Mouse (Mus musculus) embryo, embryonic 9.5 days (tissue): Measurements from ENCODE around the gene Cdhr3.
A peak's percentile ranks its signal among the peaks of the same experiment; 100 is the strongest.

Experiments
- DNase-seq: peaks from one replicate; pipeline ENCODE4 v3.0.0-alpha.2; 2017; ENCODE audit errors: extremely low spot score

Gene Cdhr3

DNA sequence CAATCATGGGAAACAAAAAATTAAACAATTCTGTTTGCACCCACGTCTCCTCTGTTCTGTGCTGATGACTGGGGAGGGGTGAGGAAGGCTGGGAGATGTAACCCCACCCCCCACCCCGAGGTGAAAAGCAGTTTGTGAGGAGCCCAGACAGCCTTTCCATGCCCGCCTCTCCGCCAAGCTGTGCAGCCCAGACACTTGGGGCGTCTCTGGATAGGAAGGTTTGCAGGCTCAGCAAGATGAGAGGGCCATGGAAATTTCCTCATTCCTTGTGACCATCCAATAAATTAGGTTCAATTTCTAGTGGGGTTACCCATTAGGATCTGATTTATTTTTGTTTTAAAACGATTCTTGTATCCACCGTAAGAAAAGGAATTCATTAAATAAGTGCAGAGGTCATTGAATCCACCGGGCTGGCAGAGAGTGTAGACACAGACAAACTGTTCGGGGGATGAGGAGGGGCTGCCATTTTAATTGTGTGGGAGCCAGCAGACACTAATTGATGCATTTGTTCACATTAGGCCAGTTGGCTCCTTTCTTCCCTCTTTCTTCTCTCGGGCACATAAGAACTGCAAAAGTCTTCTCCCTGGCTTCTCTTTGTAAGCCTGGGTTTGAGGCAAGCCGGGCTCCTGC, 57.5 kb downstream of the Cdhr3 start:
- DNase-seq = no peak

DNA sequence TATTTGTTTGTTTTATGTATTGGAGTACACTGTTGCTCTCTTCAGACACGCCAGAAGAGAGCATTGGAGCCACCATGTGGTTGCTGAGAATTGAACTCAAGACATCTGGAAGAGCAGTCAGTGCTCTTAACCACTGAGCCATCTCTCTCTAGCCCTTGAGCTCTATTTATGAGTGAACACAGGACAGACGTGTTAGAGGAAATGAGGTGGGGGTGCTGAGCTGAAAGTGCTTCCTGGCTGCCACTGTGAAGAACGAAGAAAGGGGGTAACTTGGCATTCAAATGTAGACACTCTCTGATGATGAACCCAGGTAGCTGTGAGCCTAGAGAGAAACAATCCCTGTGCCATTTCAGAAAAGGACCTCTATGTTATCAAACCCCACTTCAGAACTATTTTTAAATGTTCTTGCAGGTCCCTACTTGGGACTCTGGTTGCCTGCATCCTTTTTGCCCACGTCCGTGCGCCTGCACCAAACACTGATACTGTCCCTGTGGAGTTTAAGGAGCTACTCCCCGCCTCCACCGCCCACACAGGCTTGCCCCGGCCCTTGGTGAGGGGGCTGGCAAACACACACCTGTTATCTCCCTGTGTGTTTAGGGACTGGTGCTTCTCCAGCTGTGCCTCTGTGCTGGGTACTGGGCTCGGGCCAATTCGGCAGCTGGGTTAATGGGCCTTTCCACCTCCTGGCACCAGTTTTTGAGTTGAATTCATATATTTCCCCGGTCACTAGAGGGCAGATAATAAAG, 58.2 kb downstream of the Cdhr3 start:
- no peak for DNase-seq

DNA sequence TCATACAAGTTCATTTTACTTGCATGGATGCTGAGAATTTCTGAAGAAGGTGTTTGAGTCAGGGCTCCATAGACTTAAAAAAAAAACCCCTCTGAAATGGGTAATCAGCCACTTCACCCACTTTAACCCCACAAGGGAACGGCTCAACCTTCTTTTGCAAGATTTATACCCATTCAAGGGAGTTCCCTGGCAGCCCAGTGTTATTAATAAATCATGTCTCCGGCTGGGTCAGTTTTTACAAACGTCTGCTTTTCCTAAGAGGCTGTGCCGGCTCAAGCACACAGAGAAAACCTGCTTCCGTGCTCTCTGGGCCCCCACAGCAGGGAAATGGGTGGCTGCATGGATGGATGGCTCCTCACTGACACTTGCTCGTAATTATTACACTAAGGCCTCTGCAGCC, 59.5 kb downstream of the Cdhr3 start:
- DNase-seq = no peak

DNA sequence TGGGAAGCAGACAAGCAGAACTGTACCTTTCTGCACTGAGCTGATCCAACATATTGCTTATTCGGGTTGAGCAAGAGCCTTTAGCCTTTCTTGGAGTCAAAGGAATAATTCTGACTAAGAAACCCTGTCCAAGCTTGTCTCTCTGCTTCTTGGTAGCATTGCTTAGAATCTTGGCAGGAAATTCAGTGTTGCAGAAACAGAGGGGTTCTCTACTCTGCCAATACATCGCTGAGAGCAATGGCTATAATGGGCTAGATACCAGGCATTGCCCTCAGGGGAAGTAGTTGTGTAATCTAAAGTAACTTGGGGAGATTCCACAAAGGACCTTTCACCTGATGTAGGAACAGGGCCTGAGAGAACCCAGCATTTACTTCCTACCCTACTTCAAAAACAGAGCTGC, 62.1 kb downstream of the Cdhr3 start:
- DNase-seq = no peak

DNA sequence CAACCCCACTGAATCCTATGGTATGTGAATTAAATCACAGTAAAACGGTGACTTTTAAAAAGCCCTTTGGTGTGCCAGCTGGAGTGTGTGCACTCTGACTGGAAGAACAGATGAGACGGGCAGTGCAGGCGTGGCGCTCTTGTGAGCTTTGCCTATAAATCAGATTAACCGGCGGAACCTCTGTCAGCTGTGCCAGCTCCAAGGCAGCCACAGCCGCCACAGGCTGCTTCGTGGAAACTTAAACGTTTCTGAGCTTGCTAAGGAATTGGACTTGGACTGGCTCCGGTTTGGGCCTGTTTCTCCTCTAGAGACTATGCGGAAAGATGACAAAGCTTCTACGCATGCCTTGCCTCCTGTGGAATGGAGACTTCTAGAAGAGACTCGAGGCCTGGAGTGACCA, 62.6 kb downstream of the Cdhr3 start:
- DNase-seq = no peak

DNA sequence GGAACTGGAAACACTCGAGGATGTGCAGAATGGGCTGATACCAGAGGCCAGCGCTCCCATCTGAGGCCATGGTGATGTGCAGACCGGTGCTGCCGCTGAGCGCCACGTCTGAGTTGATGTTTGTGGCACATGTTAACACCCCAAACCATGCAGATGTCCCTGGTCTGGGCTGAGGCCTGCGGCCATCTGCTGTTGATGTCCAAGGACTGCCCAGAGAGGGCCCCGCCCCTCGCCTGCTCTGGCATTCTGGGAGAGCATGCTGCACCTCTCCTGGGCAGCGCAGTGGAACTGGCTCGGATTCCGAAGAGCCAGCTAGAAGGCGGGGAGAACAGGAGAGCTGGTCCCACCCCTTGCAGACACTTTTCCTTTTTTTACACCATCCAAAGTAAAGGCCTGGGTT, 64.0 kb downstream of the Cdhr3 start:
- no peak for DNase-seq

DNA sequence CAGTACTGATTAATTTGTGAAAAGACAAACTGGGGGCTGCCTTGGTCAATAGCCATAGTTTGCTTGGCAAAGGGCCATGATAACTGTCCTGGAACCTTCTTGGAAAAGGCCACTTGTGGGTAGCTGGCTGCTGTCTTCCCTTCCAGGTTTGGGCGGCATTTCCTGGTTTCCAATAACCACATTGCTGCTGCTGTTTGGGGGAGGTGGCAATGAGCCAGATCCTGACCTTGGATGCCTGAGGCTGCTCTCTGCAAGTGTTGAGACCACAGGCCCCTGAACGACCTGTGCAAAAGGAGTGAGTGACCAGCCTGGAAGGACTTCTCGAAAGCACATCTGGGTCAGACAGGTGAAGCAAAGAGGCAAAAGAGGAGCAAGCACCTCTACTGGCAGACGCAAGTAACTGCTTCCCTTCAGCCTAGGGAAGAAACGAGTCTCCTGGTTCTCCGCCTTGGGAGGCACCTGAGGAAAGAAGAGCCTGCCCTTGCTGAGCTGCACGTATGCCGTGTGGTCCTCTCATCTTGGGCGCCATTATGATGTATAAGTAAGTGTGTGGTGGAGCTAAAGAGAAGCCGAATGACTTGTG, 64.5 kb downstream of the Cdhr3 start:
- DNase-seq = no peak

DNA sequence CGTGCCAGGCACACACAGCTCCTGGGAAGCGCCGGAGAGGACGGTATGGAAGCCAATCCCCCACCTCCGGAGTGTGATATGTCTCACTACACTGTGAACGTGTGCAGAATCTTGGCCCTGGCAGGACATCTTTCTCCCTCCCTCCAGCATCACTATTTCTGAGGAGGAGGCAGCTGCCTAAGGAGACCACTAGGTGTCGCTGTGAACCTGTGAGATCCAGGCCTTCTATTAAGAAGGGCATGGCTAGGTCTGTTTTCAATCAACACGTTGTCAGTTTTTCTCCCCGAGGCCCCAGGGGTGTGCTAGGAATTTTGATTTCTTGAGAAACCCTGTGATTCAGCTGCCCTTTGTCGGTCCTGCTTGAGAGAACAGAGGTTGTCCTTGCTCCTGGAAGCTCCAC, 65.6 kb downstream of the Cdhr3 start:
- DNase-seq = peak; percentile 77

DNA sequence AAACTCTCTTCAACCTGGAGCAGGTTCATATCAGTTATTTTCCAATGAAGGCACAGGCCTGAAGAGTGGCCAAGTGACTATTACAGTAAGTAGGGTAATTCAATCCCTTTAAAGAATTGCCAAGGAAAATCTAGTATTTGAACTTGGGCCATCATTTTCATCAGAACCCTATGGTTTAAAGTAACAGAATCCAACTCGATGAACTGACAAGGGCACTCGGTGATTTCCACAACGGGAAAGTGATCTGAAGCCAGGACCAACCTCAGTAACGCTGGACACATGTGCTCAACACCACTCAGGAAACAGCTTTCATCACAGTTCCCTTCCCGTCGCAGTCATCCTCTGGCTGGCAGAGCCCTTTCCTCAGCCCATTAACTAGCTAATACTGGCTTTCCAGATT, 68.2 kb downstream of the Cdhr3 start:
- no peak for DNase-seq

DNA sequence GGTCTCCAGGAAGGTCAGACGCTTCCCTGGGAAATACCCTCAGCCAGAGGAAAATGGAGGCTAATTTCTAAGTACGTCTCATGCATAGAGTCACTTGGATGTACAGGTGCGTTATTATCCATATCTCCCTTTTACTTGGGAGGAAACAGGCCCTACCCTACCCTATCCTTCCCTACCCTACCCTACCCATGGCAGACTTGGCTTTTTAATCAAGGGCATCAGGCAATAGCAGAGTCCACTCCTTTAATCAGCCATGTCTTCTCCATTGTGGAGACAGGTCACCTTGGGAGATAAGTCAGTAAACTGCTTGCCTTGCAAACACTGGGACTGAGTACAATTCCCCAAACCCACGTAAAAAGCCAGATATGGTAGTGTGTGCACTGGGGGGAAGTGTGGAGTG, 70.9 kb downstream of the Cdhr3 start:
- no peak for DNase-seq

DNA sequence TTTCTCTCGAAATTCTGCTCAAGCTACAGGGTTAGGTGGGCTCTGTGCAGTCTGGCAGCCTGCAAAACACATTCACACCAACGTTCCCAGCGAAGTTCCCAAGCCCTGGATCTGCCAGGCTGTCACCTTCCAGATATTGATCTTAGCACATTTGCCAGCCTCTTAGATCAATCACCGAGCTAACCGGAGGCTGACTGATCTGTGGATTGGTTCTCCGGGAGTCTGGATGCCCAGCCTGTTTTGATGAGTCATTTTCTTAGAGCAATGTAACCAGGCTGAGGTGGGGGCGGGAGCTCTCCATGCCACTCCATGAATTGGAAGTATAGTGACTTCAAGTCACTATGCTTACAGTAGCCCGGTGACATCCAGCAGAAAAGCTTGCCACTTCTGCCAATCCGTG, 71.5 kb downstream of the Cdhr3 start:
- no peak for DNase-seq

DNA sequence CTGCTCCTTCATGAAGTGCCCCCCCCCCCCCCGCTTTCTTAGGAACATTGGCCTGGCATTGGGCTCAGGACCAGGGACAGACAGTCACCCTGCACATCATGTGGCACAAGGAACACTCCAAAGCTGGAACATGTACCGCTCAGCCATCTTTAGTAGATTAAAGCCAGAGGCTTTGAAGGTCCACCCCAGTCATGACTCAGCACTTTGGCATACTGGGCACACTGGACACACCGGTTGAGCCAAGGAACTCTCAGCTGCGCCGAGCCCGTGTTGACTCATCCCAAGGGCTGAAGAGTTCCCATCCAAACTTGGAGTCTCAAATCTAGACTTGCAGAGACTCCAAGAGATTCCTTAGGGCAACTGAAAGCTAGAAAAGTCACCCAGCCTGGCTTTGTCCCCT, 72.7 kb downstream of the Cdhr3 start:
- no peak for DNase-seq

DNA sequence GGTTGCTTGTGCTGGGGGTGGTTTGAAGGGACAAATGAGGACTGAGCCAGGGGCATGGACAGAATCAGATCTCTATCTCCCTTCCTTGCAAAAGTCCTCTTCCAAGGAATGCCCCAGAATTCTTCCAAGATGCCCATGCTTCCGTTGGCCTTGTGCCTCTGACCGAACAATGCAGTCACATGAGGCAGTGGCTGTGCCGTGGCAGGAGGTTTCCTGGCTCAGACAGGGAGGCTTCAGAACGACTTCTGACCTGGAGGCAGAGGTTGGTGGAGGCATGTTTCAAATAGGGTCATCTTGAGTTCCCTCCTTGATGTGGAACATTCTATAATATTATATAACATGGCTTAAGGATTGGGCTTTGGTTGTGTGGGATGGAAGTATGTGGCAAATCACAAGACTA, 74.1 kb downstream of the Cdhr3 start:
- no peak for DNase-seq

DNA sequence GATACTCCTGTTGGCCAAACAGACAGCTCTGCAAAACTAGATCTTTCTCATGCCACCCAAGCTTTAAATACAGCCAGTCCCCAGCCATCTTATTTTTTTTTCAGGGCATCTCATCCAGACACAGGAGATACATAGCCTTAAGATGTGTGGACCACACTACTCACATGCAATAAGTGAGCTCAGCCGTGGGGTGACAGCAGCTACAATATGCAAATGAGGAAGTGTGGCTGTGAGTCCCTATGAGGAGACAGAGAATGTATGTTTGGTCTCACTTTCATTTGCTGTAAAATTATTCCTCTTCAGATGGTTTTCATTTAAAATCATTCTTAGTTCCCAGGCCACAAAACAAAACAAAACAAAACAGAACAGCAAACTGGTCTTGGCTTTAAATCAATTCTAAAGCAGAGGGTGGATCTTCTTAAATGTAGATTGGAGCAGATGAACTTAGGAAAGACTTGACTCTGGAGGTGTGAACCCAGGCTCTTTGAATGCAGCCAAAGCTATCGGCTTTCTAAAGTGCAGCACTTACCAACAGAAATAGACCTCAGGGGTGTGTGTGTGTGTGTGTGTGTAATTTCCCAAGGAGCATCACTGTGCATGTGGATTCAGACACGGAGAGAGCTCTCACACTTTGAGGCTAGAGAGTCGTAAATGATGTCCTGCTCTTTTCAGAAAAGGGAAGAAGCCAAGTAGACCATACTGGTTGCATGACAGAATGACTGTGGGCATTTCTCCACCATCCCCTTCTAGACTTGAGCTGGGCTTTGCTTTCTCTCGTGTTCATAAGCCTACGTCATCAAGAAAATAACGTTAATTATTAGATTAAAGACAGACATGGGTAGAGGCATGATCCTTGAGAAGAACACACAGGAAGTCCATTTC, 75.6 kb downstream of the Cdhr3 start:
- no peak for DNase-seq

DNA sequence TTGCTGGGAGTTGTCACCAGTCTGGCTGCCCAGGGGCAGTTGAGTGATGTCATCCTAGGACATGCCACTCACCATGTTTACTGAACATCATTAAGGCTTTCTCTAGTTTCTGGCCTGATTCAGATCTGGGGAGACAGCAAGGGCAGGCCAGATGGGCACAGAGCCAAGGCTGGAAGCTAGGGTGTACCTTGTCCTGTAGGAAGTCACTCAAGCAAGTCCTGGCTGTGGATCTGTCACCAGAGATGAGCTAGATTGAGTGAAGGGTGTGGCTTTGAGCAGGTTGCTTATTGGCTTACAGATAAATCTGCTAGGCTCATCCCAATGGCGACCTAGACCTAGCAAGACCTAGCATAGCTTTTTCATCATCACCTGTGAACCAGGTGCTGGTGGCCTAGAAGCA, 77.6 kb downstream of the Cdhr3 start:
- no peak for DNase-seq

DNA sequence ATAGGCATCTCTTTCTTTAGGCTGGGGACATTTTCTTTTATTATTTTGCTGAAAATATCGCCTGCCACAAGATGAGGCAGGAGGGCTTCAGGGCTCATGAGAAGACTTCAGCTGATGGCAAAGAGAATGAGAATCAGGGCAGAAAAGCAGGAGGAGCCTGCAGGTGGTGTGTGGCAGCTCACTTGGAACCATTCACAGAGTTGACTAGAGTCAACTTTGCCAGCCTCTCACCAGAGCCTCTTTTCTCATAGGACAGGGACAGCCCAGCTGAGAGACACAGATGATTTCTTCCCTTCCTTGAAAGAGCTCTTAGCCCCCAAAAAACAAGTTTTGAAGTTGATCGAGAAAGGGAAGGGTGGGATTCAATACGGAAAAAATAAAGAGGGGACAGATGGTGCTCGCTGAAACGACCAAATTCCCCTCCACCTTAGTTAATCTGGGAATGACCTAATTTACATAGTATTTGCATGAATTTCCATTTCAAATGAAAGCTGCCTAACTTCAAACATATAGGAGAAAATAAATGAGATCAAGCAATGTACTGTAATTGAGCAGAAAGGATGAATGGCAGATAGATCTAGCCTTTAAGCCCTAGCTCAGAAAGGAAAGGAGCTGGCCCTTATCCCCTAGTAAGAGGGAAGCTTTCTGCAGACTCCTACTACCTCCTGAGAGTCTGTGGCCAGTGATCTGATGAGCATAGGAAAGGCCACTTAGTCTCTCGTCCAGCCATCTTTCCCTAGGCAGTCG, 78.5 kb downstream of the Cdhr3 start:
- DNase-seq = no peak

DNA sequence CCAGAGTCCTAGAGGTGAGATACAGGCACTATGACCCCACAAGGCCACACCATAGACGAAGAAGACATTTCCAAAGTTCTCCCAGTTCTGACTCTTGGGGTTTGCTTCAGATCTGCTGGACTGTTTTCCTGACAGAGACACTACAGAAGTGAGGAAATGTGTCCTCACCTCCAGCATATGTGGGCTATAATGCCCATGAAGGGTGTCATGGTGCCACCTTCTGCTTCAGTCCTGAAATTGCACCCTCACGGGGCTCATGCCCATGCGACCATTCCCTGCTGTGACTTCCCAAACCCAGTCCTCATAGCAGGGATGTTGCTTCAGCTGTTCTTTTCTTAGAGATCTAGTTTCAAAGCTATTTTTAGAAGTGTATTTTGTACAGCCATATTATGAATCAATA, 82.6 kb downstream of the Cdhr3 start:
- DNase-seq = peak; percentile 25

DNA sequence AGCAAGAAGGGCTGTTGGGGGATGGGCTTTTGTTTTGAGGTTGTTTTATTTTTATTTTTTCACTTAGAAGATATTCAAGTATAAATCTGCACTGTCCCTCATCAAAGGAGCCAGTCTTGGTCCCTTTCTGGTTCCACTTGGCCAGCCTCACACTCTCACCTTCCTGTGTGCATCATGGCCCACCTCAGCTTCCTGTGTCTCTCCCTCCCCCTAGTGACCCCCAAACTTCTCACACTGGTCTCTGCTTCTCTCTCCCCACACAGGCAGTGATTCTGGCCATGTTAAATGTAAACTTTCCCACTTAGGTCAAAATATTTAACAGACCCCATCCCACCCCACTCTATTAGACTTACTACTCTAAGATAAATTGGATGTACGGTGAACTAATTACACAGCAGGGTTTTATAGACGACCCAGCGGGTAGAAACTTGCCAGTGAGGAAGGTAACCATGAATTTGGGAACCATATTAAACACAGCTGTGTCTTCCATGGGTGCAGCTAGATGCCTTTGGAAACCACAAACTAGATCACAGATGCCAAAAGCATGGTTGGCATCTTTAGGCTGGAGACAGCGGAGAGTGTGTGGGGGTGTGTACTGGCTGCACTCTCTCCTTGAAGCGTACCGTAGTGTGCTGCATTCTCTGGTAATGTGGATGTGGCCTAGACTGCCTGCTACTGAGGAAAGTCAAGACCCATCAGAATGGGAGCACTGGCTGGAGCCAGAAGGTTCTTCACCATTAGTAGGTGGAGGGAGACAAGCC, 83.3 kb downstream of the Cdhr3 start:
- no peak for DNase-seq

DNA sequence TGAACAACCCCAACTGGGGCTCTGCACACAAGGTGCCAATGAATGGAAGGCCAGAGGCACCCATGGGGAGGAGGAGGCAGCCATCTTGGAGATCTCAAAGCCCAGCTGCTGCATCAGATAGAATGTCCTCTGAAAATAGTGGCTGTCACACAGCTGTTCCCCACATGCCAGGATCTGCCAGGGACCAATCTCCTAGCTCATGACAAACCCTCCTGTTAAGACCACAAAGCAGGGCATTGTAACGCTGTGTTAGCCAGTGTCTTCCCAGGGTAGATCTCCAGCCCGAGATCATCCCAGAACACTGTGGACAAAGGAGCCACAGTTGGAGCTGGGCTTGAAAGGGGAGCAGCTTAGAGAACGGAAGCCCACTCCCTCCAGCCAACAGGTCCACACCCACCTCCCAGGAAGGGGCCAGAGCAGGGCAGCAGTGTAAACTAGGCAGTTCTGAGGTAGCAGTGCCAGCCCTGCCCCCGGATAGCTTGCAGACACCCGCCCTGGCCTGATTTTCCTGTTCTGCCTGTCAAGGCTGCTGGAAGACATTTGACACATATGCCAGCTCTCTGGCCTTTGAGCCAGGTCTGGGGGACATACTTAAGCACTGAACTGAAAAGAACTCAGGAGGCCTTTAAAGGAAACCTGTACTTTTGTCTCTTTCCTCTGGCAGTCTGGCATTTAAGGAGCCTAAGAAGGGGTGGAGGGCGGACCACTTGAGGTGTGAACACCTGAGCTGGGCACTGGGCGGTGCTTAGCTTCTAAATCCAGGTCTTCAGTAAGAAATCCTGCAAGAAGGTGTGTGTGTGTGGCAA, 84.2 kb downstream of the Cdhr3 start:
- DNase-seq = no peak

DNA sequence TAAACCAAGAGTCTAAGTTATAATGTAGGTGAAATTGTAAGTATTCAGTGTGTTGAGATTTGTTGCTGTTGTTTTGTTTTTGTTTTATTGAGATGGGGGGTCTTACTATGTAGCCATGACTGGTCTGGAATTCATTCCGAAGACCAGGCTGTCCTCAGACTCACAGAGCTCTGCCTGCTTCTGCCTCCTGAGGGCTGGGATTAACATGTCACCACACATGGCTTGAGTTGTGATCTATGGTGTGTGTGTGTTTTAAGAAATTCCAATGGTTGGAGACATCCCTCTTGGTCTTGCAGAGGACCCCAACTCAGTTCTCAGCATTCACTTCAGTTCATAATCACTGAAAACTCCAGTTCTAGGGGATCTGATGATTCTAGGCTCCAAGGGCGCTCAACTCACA, 85.5 kb downstream of the Cdhr3 start:
- DNase-seq = no peak
